Comparison of ENCODE assay signal across 13 mouse cellular contexts in the genomic region with DNA sequence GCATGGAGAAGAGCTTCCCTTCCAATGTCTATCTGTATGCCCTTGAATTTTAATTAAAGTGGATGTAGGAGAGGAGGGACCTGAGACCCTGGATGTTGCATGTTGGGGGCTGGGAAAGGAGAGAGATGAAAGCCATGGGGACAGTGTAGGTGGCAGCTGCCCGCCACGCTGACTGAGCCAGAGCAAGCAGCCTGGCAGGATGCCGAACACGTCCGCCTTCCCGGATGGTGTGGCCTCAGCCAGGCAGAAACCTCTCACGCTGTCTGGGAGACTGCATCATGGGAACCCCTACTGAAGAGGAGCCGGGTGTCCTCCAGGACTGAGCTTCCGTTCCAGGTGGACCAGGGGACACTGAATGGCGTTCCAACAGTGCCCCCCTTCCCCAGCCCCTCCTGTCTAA. TPM values are rescaled to one million over a fixed set of nuclear protein-coding genes. Genes with fewer than 3 reads are reported as not detected.
DNase-seq lines count a peak whose midpoint lies in the region; ATAC-seq lines count a peak whose summit lies in the region.
"Had no signal": no experiment of that assay in that cellular context is flagged by ENCODE, and none has a peak within 500 bp of the region (broad histone marks: within the 10 kb centered on the region; RNA-seq: fewer than 3 reads in every experiment).

No protein-coding gene starts in this region.

- peak; percentile 38; the same call in 1 of the 2 replicates for ATAC-seq in hindbrain, embryonic 15.5 days (ENCODE audit: low FRiP score, low read depth)
- ATAC-seq in neural tube, embryonic 15.5 days (ENCODE audit: low FRiP score): no peak
- no peak for ATAC-seq in monocyte, adult 5-6 weeks (replicated peaks; ENCODE audit: insufficient number of reproducible peaks, low FRiP score, low TSS enrichment, poor library complexity, severe bottlenecking)
- ATAC-seq: Patski had no signal

- intact Hi-C loops in gastrocnemius, postnatal 36 days (cut with DNase I): no loop called here

- 51% methylated on average over 10 of the region's 10 CpGs for WGBS in hindbrain, embryonic 15.5 days
- 53% methylated on average over 10 of the region's 10 CpGs for WGBS in neural tube, embryonic 15.5 days

- peaks cover 18% of the 10 kb centered on the region for H3K36me3 ChIP-seq in hindbrain, embryonic 15.5 days
- peaks cover 13% of the 10 kb centered on the region for H3K36me3 ChIP-seq in neural tube, embryonic 15.5 days
- H3K36me3 ChIP-seq: heart, embryonic 13.5 days had no signal

- 0 out of 2 replicates have a peak, but pooled peaks cover 3% of the 10 kb centered on the region for H3K27me3 ChIP-seq in hindbrain, embryonic 15.5 days
- peaks cover 3% of the 10 kb centered on the region; the same call in 1 of the 2 replicates for H3K27me3 ChIP-seq in neural tube, embryonic 15.5 days (replicated peaks)

- DNase-seq in layer of hippocampus, adult 11-12 months (ENCODE audit: low spot score): peak; percentile 55
- no peak for DNase-seq in layer of hippocampus, postnatal 36 days
- DNase-seq in cerebellum, postnatal 14 days: peak; percentile 88 to 90
- no peak for DNase-seq in urinary bladder, postnatal 36 days (ENCODE audit: low spot score in 2 of 2)
- no peak for DNase-seq in gastrocnemius, postnatal 36 days
- DNase-seq: kidney, adult 8-10 months; lung, postnatal 4 days had no signal

- peak overlapping the region; percentile 64 for H3K4me3 ChIP-seq in hindbrain, embryonic 15.5 days
- peak overlapping the region; percentile 80 for H3K4me3 ChIP-seq in neural tube, embryonic 15.5 days (replicated peaks)
- H3K4me3 ChIP-seq: heart, embryonic 13.5 days had no signal

- H3K4me1 ChIP-seq in hindbrain, embryonic 15.5 days (replicated peaks): peaks cover 30% of the 10 kb centered on the region
- peaks cover 24% of the 10 kb centered on the region for H3K4me1 ChIP-seq in neural tube, embryonic 15.5 days

- H3K4me2 ChIP-seq in hindbrain, embryonic 15.5 days: peak overlapping the region; percentile 81
- H3K4me2 ChIP-seq in neural tube, embryonic 15.5 days: peak overlapping the region; percentile 88

- H3K9ac ChIP-seq in hindbrain, embryonic 15.5 days: peak overlapping the region; percentile 10; the same call in 1 of the 2 replicates
- H3K9ac ChIP-seq in neural tube, embryonic 15.5 days (replicated peaks): peak overlapping the region; percentile 80; the same call in 1 of the 2 replicates
- H3K9ac ChIP-seq: heart, embryonic 13.5 days had no signal

- no peaks in the 10 kb centered on the region for H3K9me3 ChIP-seq in hindbrain, embryonic 15.5 days
- H3K9me3 ChIP-seq in neural tube, embryonic 15.5 days (replicated peaks): no peaks in the 10 kb centered on the region
- H3K9me3 ChIP-seq: heart, embryonic 13.5 days had no signal

- H3K27ac ChIP-seq in hindbrain, embryonic 15.5 days (replicated peaks): no peak overlapping the region
- no peak overlapping the region for H3K27ac ChIP-seq in neural tube, embryonic 15.5 days (replicated peaks)
- H3K27ac ChIP-seq: heart, embryonic 13.5 days; stomach, postnatal 0 days had no signal

RNA-seq across cellular contexts. Expression of a gene that starts 11.3 kb away (rescaled TPM):
- total RNA-seq in layer of hippocampus, postnatal 36 days (2021): 10 to 100 TPM; 49.2 to 50.3 TPM
- 82.0 and 99.5 TPM in 2 replicates for polyA plus RNA-seq in hindbrain, embryonic 15.5 days (2015; fragmentation: Nextera tagmentation; extraction: Ambion mirVana)
- 72.5 and 82.4 TPM in 2 replicates for polyA plus RNA-seq in neural tube, embryonic 15.5 days (2015; fragmentation: Nextera tagmentation; extraction: Ambion mirVana)
- under 1 TPM; 0.27 to 0.54 TPM for total RNA-seq in gastrocnemius, postnatal 36 days (2021)
- 0.32 to 0.78 TPM (median 0.38 TPM) in 3 replicates for total RNA-seq in monocyte, adult 5-6 weeks (2017)

Comparison
In these comparisons a context has a peak if more than half of its experiments do, and no peak if none do; other contexts are left out.
1. DNase-seq: peak in layer of hippocampus, adult 11-12 months (single experiment) and cerebellum, postnatal 14 days (2 of 2); none in layer of hippocampus, postnatal 36 days (0 of 2), urinary bladder, postnatal 36 days (0 of 2) and gastrocnemius, postnatal 36 days (0 of 2).
2. RNA of a gene that starts 11.3 kb away (total RNA-seq): 49.2 to 50.3 TPM in layer of hippocampus, postnatal 36 days; 0.27 to 0.54 TPM in gastrocnemius, postnatal 36 days and 0.32 to 0.78 TPM in monocyte, adult 5-6 weeks; every median in the first group is over 10 times any median in the second.